8 mouse cellular contexts compared by ENCODE assay signal in genomic region chr12:112678555-112679026, GRCm38 (mm10). TPM values are rescaled to one million over a fixed set of nuclear protein-coding genes. Genes with fewer than 3 reads are reported as not detected.
DNase-seq lines count a peak whose midpoint lies in the region; ATAC-seq and TF ChIP-seq lines count a peak whose summit lies in the region.

TSS of gene Zbtb42 (plus strand) at chr12:112678828.

- intact Hi-C loops in gastrocnemius, postnatal 36 days (cut with DNase I): no loop called here

- H3K9ac ChIP-seq in intestine, embryonic 14.5 days (ENCODE audit: low read length): peak within 1 kb of the TSS; percentile 60
- peak within 1 kb of the TSS; percentile 51 for H3K9ac ChIP-seq in liver, embryonic 15.5 days

- no peaks in the 10 kb centered on the region for H3K36me3 ChIP-seq in E14TG2a.4 (ENCODE audit: insufficient read depth, low read length)
- no peaks in the 10 kb centered on the region for H3K36me3 ChIP-seq in intestine, embryonic 14.5 days (ENCODE audit: control insufficient read depth, insufficient read depth, low read length)
- H3K36me3 ChIP-seq in liver, embryonic 15.5 days (replicated peaks): no peaks in the 10 kb centered on the region

- H3K4me3 ChIP-seq in E14TG2a.4 (replicated peaks; ENCODE audit: low read length): peak within 1 kb of the TSS; percentile 84
- H3K4me3 ChIP-seq in bone marrow, adult 2 months (replicated peaks; ENCODE audit: control insufficient read depth, low read depth, low read length): peak within 1 kb of the TSS; percentile 62
- peak within 1 kb of the TSS; percentile 65 for H3K4me3 ChIP-seq in intestine, embryonic 14.5 days (ENCODE audit: low read depth, low read length)
- H3K4me3 ChIP-seq in liver, embryonic 15.5 days (replicated peaks): peak within 1 kb of the TSS; percentile 63

- peak within 1 kb of the TSS; percentile 66 for H3K27ac ChIP-seq in bone marrow, adult 2 months (ENCODE audit: control insufficient read depth, insufficient read depth, low read depth, low read length, poor library complexity)
- peak within 1 kb of the TSS; percentile 83 for H3K27ac ChIP-seq in intestine, embryonic 14.5 days (ENCODE audit: low read depth)
- H3K27ac ChIP-seq in liver, embryonic 15.5 days (replicated peaks): no peak within 1 kb of the TSS

- ATAC-seq in intestine, embryonic 14.5 days (replicated peaks; ENCODE audit: low FRiP score, low TSS enrichment, low read depth): peak; percentile 25
- ATAC-seq in liver, embryonic 15.5 days (ENCODE audit: insufficient read depth): no peak

- peaks cover 84% of the 10 kb centered on the region for H3K27me3 ChIP-seq in E14TG2a.4 (ENCODE audit: insufficient read depth, low read length)
- H3K27me3 ChIP-seq in intestine, embryonic 14.5 days (replicated peaks; ENCODE audit: control insufficient read depth, insufficient read depth, low read length): peaks cover 15% of the 10 kb centered on the region
- H3K27me3 ChIP-seq in liver, embryonic 15.5 days: peaks cover 84% of the 10 kb centered on the region

- peak within 1 kb of the TSS; percentile 94 for H3K4me2 ChIP-seq in intestine, embryonic 14.5 days (ENCODE audit: low read length)
- H3K4me2 ChIP-seq in liver, embryonic 15.5 days: peak within 1 kb of the TSS; percentile 82

- H3K9me3 ChIP-seq in E14TG2a.4 (ENCODE audit: low read length): no peaks in the 10 kb centered on the region
- H3K9me3 ChIP-seq in intestine, embryonic 14.5 days (ENCODE audit: control insufficient read depth, low read length): no peaks in the 10 kb centered on the region
- no peaks in the 10 kb centered on the region for H3K9me3 ChIP-seq in liver, embryonic 15.5 days (replicated peaks)

- TF ChIP-seq POLR2A in bone marrow, adult 2 months (IDR thresholded peaks at IDR 0.05; ENCODE audit: borderline replicate concordance, control insufficient read depth, low read depth, low read length): no peak

- peak; percentile 44 to 54 for DNase-seq in gastrocnemius, postnatal 36 days
- peak; percentile 86 for DNase-seq in intestine, embryonic 14.5 days (ENCODE audit: low spot score)
- peak; percentile 82 for DNase-seq in neural tube, embryonic 10.5 days (ENCODE audit: extremely low spot score, low spot score)
- DNase-seq in yolk sac, embryonic 10.5 days (ENCODE audit: low spot score): peak; percentile 71
- DNase-seq in cerebellum, postnatal 4 days (ENCODE audit: low spot score in 2 of 2): no peak

- peaks cover 55% of the 10 kb centered on the region for H3K4me1 ChIP-seq in E14TG2a.4 (replicated peaks; ENCODE audit: low read depth, low read length)
- H3K4me1 ChIP-seq in bone marrow, adult 2 months (ENCODE audit: control insufficient read depth, insufficient read depth, low read length): no peaks in the 10 kb centered on the region; the same call in 1 of the 2 replicates
- H3K4me1 ChIP-seq in intestine, embryonic 14.5 days (replicated peaks; ENCODE audit: control insufficient read depth, insufficient read depth, low read length): peaks cover 26% of the 10 kb centered on the region
- peaks cover 36% of the 10 kb centered on the region for H3K4me1 ChIP-seq in liver, embryonic 15.5 days (replicated peaks)

- no peak for TF ChIP-seq CTCF in E14TG2a.4 (conservative IDR thresholded peaks at IDR 0.05; ENCODE audit: low read length)
- no peak for TF ChIP-seq CTCF in bone marrow, adult 2 months (IDR thresholded peaks at IDR 0.05; ENCODE audit: control insufficient read depth, insufficient read depth, low read length)

- under 1% methylated on average over 51 of the region's 60 CpGs for WGBS in bone marrow, adult 2 months
- under 1% methylated on average over 48 of the region's 60 CpGs for WGBS in intestine, embryonic 14.5 days
- under 1% methylated on average over 60 of the region's 60 CpGs for WGBS in liver, embryonic 15.5 days (ENCODE audit: insufficient replicate concordance)

RNA-seq across cellular contexts. Expression of gene Zbtb42, which starts in this region (rescaled TPM):
- polyA plus RNA-seq in bone marrow, adult 2 months (2011; ENCODE audit: insufficient read depth, insufficient read length, low replicate concordance, missing spikeins): 2.6 and 5.1 TPM in 2 replicates
- total RNA-seq in gastrocnemius, postnatal 36 days (2021): 1 to 10 TPM in 1 of 2 experiments, under 1 TPM in 1; 0.79 to 1.1 TPM
- polyA plus RNA-seq in intestine, embryonic 14.5 days (2014; fragmentation: Nextera tagmentation; extraction: Ambion mirVana): 9.4 and 9.8 TPM in 2 replicates
- 1.0 and 1.2 TPM in 2 replicates for polyA plus RNA-seq in liver, embryonic 15.5 days (2015; fragmentation: Nextera tagmentation; extraction: Ambion mirVana)

Comparison
In these comparisons a context has a peak if more than half of its experiments do, and no peak if none do; other contexts are left out.
1. DNase-seq: peak in gastrocnemius, postnatal 36 days (2 of 2), intestine, embryonic 14.5 days (single experiment), neural tube, embryonic 10.5 days (single experiment) and yolk sac, embryonic 10.5 days (single experiment); none in cerebellum, postnatal 4 days (0 of 2).
2. Peak in every context shown above with its lines, with median percentiles within 50 percentile points of each other: H3K4me3 ChIP-seq.